Mouse (Mus musculus) ES-Bruce4 (cell line): ENCODE measurements at regions not wholly inside any gene's neighbourhood (a gene's known extent, or its start where the extent isn't known, plus 50 kb on each side); places are given as distances from the start of the nearest gene placed in this dataset.

Source experiments
- CTCF ChIP-seq: IDR thresholded peaks from one replicate; pipeline ENCODE4 v1.8.1; 2011; ENCODE audit warnings: low read depth, low read length
- POLR2A ChIP-seq: IDR thresholded peaks from one replicate; pipeline ENCODE4 v1.8.1; 2011; ENCODE audit warnings: low read length; ENCODE audit not compliant: insufficient read depth

GRCm38 (mm10) chr3:21986893-21987250, 89.6 kb upstream of the Tbl1xr1 start:
- no peak for TF ChIP-seq POLR2A
- TF ChIP-seq CTCF, result no peak
